In the genomic region with DNA sequence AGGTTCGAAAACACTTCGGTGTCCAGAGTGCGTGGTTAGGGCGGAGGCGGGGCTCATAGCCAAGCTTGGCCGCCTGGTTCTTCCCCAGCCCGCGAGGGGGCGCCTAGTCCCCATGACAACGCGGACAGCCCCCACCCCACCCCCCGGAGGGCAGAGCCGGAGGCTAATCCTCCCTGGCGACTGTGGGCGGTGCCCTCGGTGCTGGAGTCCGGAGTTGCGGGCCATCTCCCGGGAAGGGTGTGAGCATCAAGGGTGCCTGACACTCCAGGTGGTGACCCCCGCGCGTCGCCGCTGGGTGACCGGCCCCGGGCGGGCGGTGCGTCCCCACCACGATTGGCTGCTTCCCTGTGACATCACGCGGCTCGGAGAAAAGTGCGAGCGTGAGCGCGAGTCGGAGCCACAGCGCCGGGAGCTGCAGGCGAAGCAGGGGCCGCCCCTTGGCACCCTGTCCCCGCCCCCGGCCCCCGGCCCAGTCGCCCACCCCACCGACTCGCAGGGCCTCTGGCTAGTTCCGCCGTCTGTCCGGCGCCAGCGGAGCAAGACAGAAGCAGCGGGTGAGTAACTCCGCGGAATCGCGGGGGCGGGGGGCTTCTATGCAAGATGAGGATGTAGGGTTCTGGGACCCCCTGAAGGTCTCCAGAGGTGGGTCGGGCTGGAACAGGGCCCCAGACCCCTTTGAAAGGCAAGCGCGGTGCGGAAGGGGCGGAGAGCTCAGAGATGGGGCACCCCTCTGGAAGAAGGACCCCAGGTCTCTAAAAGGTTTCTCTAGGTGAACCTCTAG, we compare ENCODE assay signal across 8 mouse cellular contexts. TPM values are rescaled to one million over a fixed set of nuclear protein-coding genes. Genes with fewer than 3 reads are reported as not detected.
DNase-seq lines count a peak whose midpoint lies in the region; ATAC-seq and TF ChIP-seq lines count a peak whose summit lies in the region.

No protein-coding gene starts in this region.

- peak; percentile 33; the same call in 1 of the 2 replicates for ATAC-seq in embryonic facial prominence, embryonic 13.5 days (ENCODE audit: insufficient number of reproducible peaks, insufficient read depth, low FRiP score, low TSS enrichment, low read depth)
- ATAC-seq in lung, postnatal 0 days, result peak; percentile 56
- ATAC-seq in erythroid progenitor cell, adult 5-6 weeks (replicated peaks; ENCODE audit: low FRiP score, poor library complexity, severe bottlenecking), result no peak

- H3K9me3 ChIP-seq in embryonic facial prominence, embryonic 13.5 days, result no peaks in the 10 kb centered on the region
- no peaks in the 10 kb centered on the region for H3K9me3 ChIP-seq in lung, postnatal 0 days (ENCODE audit: low read length)

- TF ChIP-seq CTCF in testis, adult 2 months (IDR thresholded peaks at IDR 0.05; ENCODE audit: control insufficient read depth, insufficient read depth, insufficient replicate concordance, low read depth, low read length), result peak; percentile 26; the same call in 1 of the 2 replicates
- peak; percentile 65 for TF ChIP-seq CTCF in lung, postnatal 0 days (IDR thresholded peaks at IDR 0.05)

- TF ChIP-seq POLR2A in testis, adult 2 months (IDR thresholded peaks at IDR 0.05; ENCODE audit: control insufficient read depth, low read depth, low read length), result no peak

- H3K9ac ChIP-seq in embryonic facial prominence, embryonic 13.5 days, result peak overlapping the region; percentile 61
- H3K9ac ChIP-seq in lung, postnatal 0 days (replicated peaks; ENCODE audit: low read depth), result no peak overlapping the region

- peak overlapping the region; percentile 81 for H3K4me3 ChIP-seq in testis, adult 2 months (ENCODE audit: control insufficient read depth, low read depth, low read length)
- H3K4me3 ChIP-seq in embryonic facial prominence, embryonic 13.5 days, result peak overlapping the region; percentile 60
- H3K4me3 ChIP-seq in lung, postnatal 0 days (ENCODE audit: low read depth, low read length), result peak overlapping the region; percentile 43

- no peak for DNase-seq in testis, postnatal 14 days (ENCODE audit: low spot score)
- DNase-seq in heart, postnatal 4 days, result peak; percentile 69
- DNase-seq in layer of hippocampus, postnatal 10 days (ENCODE audit: low spot score in 2 of 2), result peak; percentile 79 to 85
- DNase-seq in lung, postnatal 0 days (ENCODE audit: low spot score), result peak; percentile 58
- DNase-seq in right cerebral cortex, adult 18-20 months, result peak; percentile 87

- H3K27me3 ChIP-seq in testis, adult 2 months (ENCODE audit: control insufficient read depth, insufficient read depth, low read length), result peaks cover 2% of the 10 kb centered on the region; the same call in 1 of the 2 replicates
- H3K27me3 ChIP-seq in embryonic facial prominence, embryonic 13.5 days, result peaks cover 59% of the 10 kb centered on the region
- H3K27me3 ChIP-seq in lung, postnatal 0 days (replicated peaks; ENCODE audit: insufficient read depth, low read length), result peaks cover 36% of the 10 kb centered on the region

- peak overlapping the region; percentile 97 for H3K4me2 ChIP-seq in embryonic facial prominence, embryonic 13.5 days
- peak overlapping the region; percentile 69 for H3K4me2 ChIP-seq in lung, postnatal 0 days (replicated peaks; ENCODE audit: low read depth, low read length)

- peaks cover 22% of the 10 kb centered on the region for H3K4me1 ChIP-seq in testis, adult 2 months (ENCODE audit: control insufficient read depth, insufficient read depth, low read length)
- peaks cover 31% of the 10 kb centered on the region for H3K4me1 ChIP-seq in embryonic facial prominence, embryonic 13.5 days
- H3K4me1 ChIP-seq in lung, postnatal 0 days (ENCODE audit: insufficient read depth, low read depth, low read length), result peaks cover 12% of the 10 kb centered on the region

- TF ChIP-seq EP300 in lung, postnatal 0 days (IDR thresholded peaks at IDR 0.05), result no peak

- WGBS in embryonic facial prominence, embryonic 13.5 days, result 1% methylated on average over 61 of the region's 64 CpGs
- WGBS in lung, postnatal 0 days, result 1% methylated on average over 55 of the region's 64 CpGs

- H3K36me3 ChIP-seq in testis, adult 2 months (ENCODE audit: control insufficient read depth, insufficient read depth, low read length), result no peaks in the 10 kb centered on the region
- peaks cover 21% of the 10 kb centered on the region for H3K36me3 ChIP-seq in embryonic facial prominence, embryonic 13.5 days
- H3K36me3 ChIP-seq in lung, postnatal 0 days (ENCODE audit: insufficient read depth, low read length), result peaks cover 15% of the 10 kb centered on the region; the same call in 1 of the 2 replicates

- no peak overlapping the region for H3K27ac ChIP-seq in testis, adult 2 months (ENCODE audit: control insufficient read depth, insufficient read depth, low read depth, low read length)
- H3K27ac ChIP-seq in embryonic facial prominence, embryonic 13.5 days, result no peak overlapping the region
- no peak overlapping the region for H3K27ac ChIP-seq in lung, postnatal 0 days (ENCODE audit: low read length)

RNA-seq across cellular contexts. Expression of a gene that starts 5.1 kb away (rescaled TPM):
- polyA plus RNA-seq in testis, adult 2 months (2012; rRNA removed), result 20.3 and 23.6 TPM in 2 replicates
- 0.18 and 0.32 TPM in 2 replicates for polyA plus RNA-seq in embryonic facial prominence, embryonic 13.5 days (2015; fragmentation: Nextera tagmentation; extraction: Ambion mirVana)
- not detected for total RNA-seq in heart, postnatal 4 days (2021)
- total RNA-seq in layer of hippocampus, postnatal 10 days (2021), result 10 to 100 TPM; 20.0 to 21.3 TPM
- 0.12 and 0.16 TPM in 2 replicates for polyA plus RNA-seq in lung, postnatal 0 days (2015; fragmentation: Nextera tagmentation; extraction: Ambion mirVana)
- 1.3 TPM in 1 of 2 replicates, not detected in the other for total RNA-seq in erythroid progenitor cell, adult 5-6 weeks (2015; ENCODE audit: low replicate concordance)
- total RNA-seq in erythroid progenitor cell, adult 5-6 weeks (2017; ENCODE audit: low replicate concordance), result not detected in 2 replicates

RNA-seq across cellular contexts. Expression of a gene that starts 10.1 kb away (rescaled TPM):
- 9.6 TPM in 2 replicates for polyA plus RNA-seq in testis, adult 2 months (2012; rRNA removed)
- polyA plus RNA-seq in embryonic facial prominence, embryonic 13.5 days (2015; fragmentation: Nextera tagmentation; extraction: Ambion mirVana), result 1,381 and 1,602 TPM in 2 replicates
- 100 to 1,000 TPM; 102 to 110 TPM for total RNA-seq in heart, postnatal 4 days (2021)
- total RNA-seq in layer of hippocampus, postnatal 10 days (2021), result 10 to 100 TPM; 44.3 to 49.4 TPM
- polyA plus RNA-seq in lung, postnatal 0 days (2015; fragmentation: Nextera tagmentation; extraction: Ambion mirVana), result 101 and 104 TPM in 2 replicates
- not detected in 2 replicates for total RNA-seq in erythroid progenitor cell, adult 5-6 weeks (2015; ENCODE audit: low replicate concordance)
- not detected in 2 replicates for total RNA-seq in erythroid progenitor cell, adult 5-6 weeks (2017; ENCODE audit: low replicate concordance)

RNA-seq across cellular contexts. Expression of a gene that starts 23.5 kb away (rescaled TPM):
- polyA plus RNA-seq in testis, adult 2 months (2012; rRNA removed), result not detected in 2 replicates
- polyA plus RNA-seq in embryonic facial prominence, embryonic 13.5 days (2015; fragmentation: Nextera tagmentation; extraction: Ambion mirVana), result 0.39 and 0.61 TPM in 2 replicates
- not detected for total RNA-seq in heart, postnatal 4 days (2021)
- not detected for total RNA-seq in layer of hippocampus, postnatal 10 days (2021)
- polyA plus RNA-seq in lung, postnatal 0 days (2015; fragmentation: Nextera tagmentation; extraction: Ambion mirVana), result 0.14 and 0.35 TPM in 2 replicates
- not detected in 2 replicates for total RNA-seq in erythroid progenitor cell, adult 5-6 weeks (2015; ENCODE audit: low replicate concordance)
- total RNA-seq in erythroid progenitor cell, adult 5-6 weeks (2017; ENCODE audit: low replicate concordance), result 0.13 TPM in 1 of 2 replicates, not detected in the other

RNA-seq across cellular contexts. Expression of a gene that starts 53.7 kb away (rescaled TPM):
- polyA plus RNA-seq in testis, adult 2 months (2012; rRNA removed), result 14.2 and 14.3 TPM in 2 replicates
- polyA plus RNA-seq in embryonic facial prominence, embryonic 13.5 days (2015; fragmentation: Nextera tagmentation; extraction: Ambion mirVana), result 34.2 and 41.9 TPM in 2 replicates
- 10 to 100 TPM; 76.6 to 80.9 TPM for total RNA-seq in heart, postnatal 4 days (2021)
- total RNA-seq in layer of hippocampus, postnatal 10 days (2021), result 100 to 1,000 TPM; 313 to 336 TPM
- 50.7 and 54.0 TPM in 2 replicates for polyA plus RNA-seq in lung, postnatal 0 days (2015; fragmentation: Nextera tagmentation; extraction: Ambion mirVana)
- 25.6 and 54.1 TPM in 2 replicates for total RNA-seq in erythroid progenitor cell, adult 5-6 weeks (2015; ENCODE audit: low replicate concordance)
- total RNA-seq in erythroid progenitor cell, adult 5-6 weeks (2017; ENCODE audit: low replicate concordance), result 8.7 and 11.9 TPM in 2 replicates

Comparison
In these comparisons a context has a peak if more than half of its experiments do, and no peak if none do; other contexts are left out.
1. RNA of a gene that starts 5.1 kb away (total RNA-seq): 20.0 to 21.3 TPM in layer of hippocampus, postnatal 10 days; 1.3 TPM in erythroid progenitor cell, adult 5-6 weeks and not detected in heart, postnatal 4 days; every median in the first group is over 4 times any median in the second.
2. RNA of a gene that starts 10.1 kb away (total RNA-seq): 102 to 110 TPM in heart, postnatal 4 days and 44.3 to 49.4 TPM in layer of hippocampus, postnatal 10 days; not detected in erythroid progenitor cell, adult 5-6 weeks; every median in the first group is over 10 times any median in the second.
3. Peak in every context shown above with its lines, with median percentiles within 50 percentile points of each other: H3K4me3 ChIP-seq.